ENCODE assay signal across 8 mouse cellular contexts in the genomic region with DNA sequence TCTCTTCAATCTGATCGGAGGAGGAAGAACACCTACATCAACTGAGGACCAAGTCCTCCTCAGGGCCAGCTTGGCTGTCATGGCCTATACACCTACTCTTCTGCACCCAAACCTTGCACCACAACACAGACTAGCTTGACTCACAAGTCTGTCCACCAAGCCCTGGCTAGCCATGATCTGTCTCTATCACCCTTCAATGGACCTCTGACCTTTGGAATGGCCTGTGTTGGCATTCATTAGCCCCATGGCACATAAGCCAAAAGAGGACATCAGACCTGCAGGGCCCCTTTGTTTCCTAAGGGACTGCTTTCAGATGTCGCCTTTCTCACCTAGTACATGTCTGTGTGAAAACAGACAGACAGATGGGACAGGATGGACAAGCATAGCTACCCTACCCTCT. TPM values are rescaled to one million over a fixed set of nuclear protein-coding genes. Genes with fewer than 3 reads are reported as not detected.
A peak's percentile ranks its signal among the peaks of the same experiment; 100 is the strongest.
DNase-seq lines count a peak whose midpoint lies in the region; ATAC-seq and TF ChIP-seq lines count a peak whose summit lies in the region.
"Had no signal": no experiment of that assay in that cellular context is flagged by ENCODE, and none has a peak within 500 bp of the region (broad histone marks: within the 10 kb centered on the region; RNA-seq: fewer than 3 reads in every experiment).

No protein-coding gene starts in this region.

- H3K9me3 ChIP-seq in megakaryocyte, embryonic 14.5 days = no peaks in the 10 kb centered on the region
- no peaks in the 10 kb centered on the region for H3K9me3 ChIP-seq in forebrain, postnatal 0 days (ENCODE audit: low read length)
- H3K9me3 ChIP-seq in limb, embryonic 13.5 days = no peaks in the 10 kb centered on the region
- H3K9me3 ChIP-seq in stomach, postnatal 0 days (ENCODE audit: control insufficient read depth, low read length) = no peaks in the 10 kb centered on the region

- ATAC-seq in megakaryocyte, adult 5-6 weeks (ENCODE audit: poor library complexity, severe bottlenecking) = no peak
- no peak for ATAC-seq in forebrain, postnatal 0 days
- no peak for ATAC-seq in limb, embryonic 13.5 days (ENCODE audit: low FRiP score, low read depth)
- no peak for ATAC-seq in stomach, postnatal 0 days (ENCODE audit: low FRiP score, low TSS enrichment)

- no peaks in the 10 kb centered on the region for H3K27me3 ChIP-seq in megakaryocyte, embryonic 14.5 days (replicated peaks)
- H3K27me3 ChIP-seq in forebrain, postnatal 0 days (ENCODE audit: insufficient read depth, low read length) = no peaks in the 10 kb centered on the region
- H3K27me3 ChIP-seq in limb, embryonic 13.5 days = no peaks in the 10 kb centered on the region
- no peaks in the 10 kb centered on the region for H3K27me3 ChIP-seq in stomach, postnatal 0 days (ENCODE audit: control insufficient read depth, insufficient read depth, low read length)

- no peak for DNase-seq in forebrain, postnatal 0 days
- DNase-seq in stomach, postnatal 0 days (ENCODE audit: low spot score) = no peak
- no peak for DNase-seq in gastrocnemius, adult 8-10 months (ENCODE audit: low spot score in 2 of 2)
- DNase-seq in cerebellum, postnatal 10 days = no peak
- DNase-seq: left cerebral cortex, postnatal 4 days had no signal

- no peak overlapping the region for H3K4me2 ChIP-seq in forebrain, postnatal 0 days (ENCODE audit: low read depth)
- H3K4me2 ChIP-seq in limb, embryonic 13.5 days (replicated peaks) = no peak overlapping the region
- H3K4me2 ChIP-seq in stomach, postnatal 0 days (replicated peaks; ENCODE audit: low read depth) = no peak overlapping the region

- peak overlapping the region; percentile 79 for H3K4me3 ChIP-seq in megakaryocyte, embryonic 14.5 days (replicated peaks)
- H3K4me3 ChIP-seq in forebrain, postnatal 0 days (ENCODE audit: low read depth, low read length) = no peak overlapping the region
- H3K4me3 ChIP-seq in limb, embryonic 13.5 days = no peak overlapping the region
- no peak overlapping the region for H3K4me3 ChIP-seq in stomach, postnatal 0 days (ENCODE audit: low read depth, low read length)

- H3K9ac ChIP-seq in forebrain, postnatal 0 days = no peak overlapping the region; the same call in 1 of the 2 replicates
- H3K9ac ChIP-seq in limb, embryonic 13.5 days = no peak overlapping the region
- H3K9ac ChIP-seq in stomach, postnatal 0 days (ENCODE audit: low read length) = no peak overlapping the region

- peak overlapping the region; percentile 80 for H3K27ac ChIP-seq in forebrain, postnatal 0 days (ENCODE audit: low read depth, low read length)
- H3K27ac ChIP-seq in limb, embryonic 13.5 days = peak overlapping the region; percentile 61; the same call in 1 of the 2 replicates
- H3K27ac ChIP-seq in stomach, postnatal 0 days (replicated peaks) = peak overlapping the region; percentile 49; the same call in 1 of the 2 replicates

- WGBS in forebrain, postnatal 0 days = 81% methylated on average over 2 of the region's 2 CpGs
- 86% methylated on average over 2 of the region's 2 CpGs for WGBS in limb, embryonic 13.5 days
- WGBS in stomach, postnatal 0 days = 80% methylated on average over 2 of the region's 2 CpGs

- H3K36me3 ChIP-seq in megakaryocyte, embryonic 14.5 days (replicated peaks; ENCODE audit: low read length) = peaks cover 84% of the 10 kb centered on the region
- H3K36me3 ChIP-seq in forebrain, postnatal 0 days (ENCODE audit: insufficient read depth) = peaks cover 10% of the 10 kb centered on the region
- H3K36me3 ChIP-seq in limb, embryonic 13.5 days = peaks cover 19% of the 10 kb centered on the region
- H3K36me3 ChIP-seq in stomach, postnatal 0 days (ENCODE audit: control insufficient read depth, insufficient read depth, low read length) = peaks cover 4% of the 10 kb centered on the region

- peaks cover 96% of the 10 kb centered on the region for H3K4me1 ChIP-seq in megakaryocyte, embryonic 14.5 days
- H3K4me1 ChIP-seq in forebrain, postnatal 0 days (ENCODE audit: insufficient read depth) = peaks cover 6% of the 10 kb centered on the region
- peaks cover 18% of the 10 kb centered on the region for H3K4me1 ChIP-seq in limb, embryonic 13.5 days
- H3K4me1 ChIP-seq in stomach, postnatal 0 days (replicated peaks; ENCODE audit: control insufficient read depth, insufficient read depth) = no peaks in the 10 kb centered on the region

- TF ChIP-seq EP300 in stomach, postnatal 0 days (optimal IDR thresholded peaks at IDR 0.05) = no peak

- TF ChIP-seq CTCF in forebrain, postnatal 0 days (IDR thresholded peaks at IDR 0.05; ENCODE audit: low read depth) = no peak
- TF ChIP-seq CTCF in stomach, postnatal 0 days (IDR thresholded peaks at IDR 0.05; ENCODE audit: low read depth) = no peak

RNA-seq across cellular contexts. Expression of gene Yjefn3, which starts 18.6 kb away (rescaled TPM):
- polyA plus RNA-seq in megakaryocyte, embryonic 14.5 days (2012; ENCODE audit: insufficient read depth, low replicate concordance) = 4.7 and 13.7 TPM in 2 replicates
- total RNA-seq in megakaryocyte, adult 5-6 weeks (2015) = 3.1 TPM in 1 of 2 replicates, not detected in the other
- total RNA-seq in megakaryocyte, adult 5-6 weeks (2017) = not detected in 2 replicates
- 8.9 and 15.0 TPM in 2 replicates for total RNA-seq in forebrain, postnatal 0 days (2014; rRNA removed)
- 15.3 and 16.5 TPM in 2 replicates for polyA plus RNA-seq in forebrain, postnatal 0 days (2015; fragmentation: Nextera tagmentation; extraction: Ambion mirVana)
- polyA plus RNA-seq in limb, embryonic 13.5 days (2015; fragmentation: Nextera tagmentation; extraction: Ambion mirVana) = 4.2 and 6.6 TPM in 2 replicates
- polyA plus RNA-seq in stomach, postnatal 0 days (2015; fragmentation: Nextera tagmentation; extraction: Ambion mirVana) = 1.6 and 2.7 TPM in 2 replicates
- total RNA-seq in gastrocnemius, adult 8-10 months (2022) = 10 to 100 TPM in 3 of 4 experiments, 1 to 10 TPM in 1; 8.2 to 10.8 (median 10.5) TPM

RNA-seq across cellular contexts. Expression of gene Ndufa13, which starts 18.8 kb away (rescaled TPM):
- polyA plus RNA-seq in megakaryocyte, embryonic 14.5 days (2012; ENCODE audit: insufficient read depth, low replicate concordance) = 31.7 and 195 TPM in 2 replicates
- 63.4 and 75.7 TPM in 2 replicates for total RNA-seq in megakaryocyte, adult 5-6 weeks (2015)
- total RNA-seq in megakaryocyte, adult 5-6 weeks (2017) = 120 and 143 TPM in 2 replicates
- total RNA-seq in forebrain, postnatal 0 days (2014; rRNA removed) = 90.7 and 130 TPM in 2 replicates
- 209 and 263 TPM in 2 replicates for polyA plus RNA-seq in forebrain, postnatal 0 days (2015; fragmentation: Nextera tagmentation; extraction: Ambion mirVana)
- 173 and 181 TPM in 2 replicates for polyA plus RNA-seq in limb, embryonic 13.5 days (2015; fragmentation: Nextera tagmentation; extraction: Ambion mirVana)
- polyA plus RNA-seq in stomach, postnatal 0 days (2015; fragmentation: Nextera tagmentation; extraction: Ambion mirVana) = 199 and 205 TPM in 2 replicates
- 100 to 1,000 TPM; 248 to 328 (median 285) TPM for total RNA-seq in gastrocnemius, adult 8-10 months (2022)

RNA-seq across cellular contexts. Expression of gene Tssk6, which starts 19.2 kb away (rescaled TPM):
- polyA plus RNA-seq in megakaryocyte, embryonic 14.5 days (2012; ENCODE audit: insufficient read depth, low replicate concordance) = 1.3 and 5.3 TPM in 2 replicates
- total RNA-seq in megakaryocyte, adult 5-6 weeks (2015) = 0.27 TPM in 1 of 2 replicates, not detected in the other
- 0.16 and 0.26 TPM in 2 replicates for total RNA-seq in megakaryocyte, adult 5-6 weeks (2017)
- total RNA-seq in forebrain, postnatal 0 days (2014; rRNA removed) = 0.95 TPM in 1 of 2 replicates, not detected in the other
- polyA plus RNA-seq in forebrain, postnatal 0 days (2015; fragmentation: Nextera tagmentation; extraction: Ambion mirVana) = 2.9 and 4.1 TPM in 2 replicates
- polyA plus RNA-seq in limb, embryonic 13.5 days (2015; fragmentation: Nextera tagmentation; extraction: Ambion mirVana) = 4.3 TPM in 2 replicates
- polyA plus RNA-seq in stomach, postnatal 0 days (2015; fragmentation: Nextera tagmentation; extraction: Ambion mirVana) = 2.1 and 2.7 TPM in 2 replicates
- not detected for total RNA-seq in gastrocnemius, adult 8-10 months (2022)
- total RNA-seq: left cerebral cortex, postnatal 4 days had no signal

RNA-seq across cellular contexts. Expression of gene Cilp2, which starts 33.7 kb away (rescaled TPM):
- polyA plus RNA-seq in megakaryocyte, embryonic 14.5 days (2012; ENCODE audit: insufficient read depth, low replicate concordance) = 0.20 TPM in 1 of 2 replicates, not detected in the other
- not detected in 2 replicates for total RNA-seq in megakaryocyte, adult 5-6 weeks (2015)
- total RNA-seq in megakaryocyte, adult 5-6 weeks (2017) = not detected in 2 replicates
- 13.5 and 13.8 TPM in 2 replicates for total RNA-seq in forebrain, postnatal 0 days (2014; rRNA removed)
- polyA plus RNA-seq in forebrain, postnatal 0 days (2015; fragmentation: Nextera tagmentation; extraction: Ambion mirVana) = 9.5 and 10.1 TPM in 2 replicates
- 1.2 and 1.6 TPM in 2 replicates for polyA plus RNA-seq in limb, embryonic 13.5 days (2015; fragmentation: Nextera tagmentation; extraction: Ambion mirVana)
- 0.30 and 0.36 TPM in 2 replicates for polyA plus RNA-seq in stomach, postnatal 0 days (2015; fragmentation: Nextera tagmentation; extraction: Ambion mirVana)
- 1 to 10 TPM; 1.2 to 6.0 (median 2.1) TPM for total RNA-seq in gastrocnemius, adult 8-10 months (2022)
